Mouse (Mus musculus) mouse embryonic stem cell (cell line): Measurements from ENCODE around the gene Zfp346.
"Not testable (repeated sequence)": the region's sequence is repeated elsewhere in the genome, so short reads cannot be mapped to it uniquely, and the experiment has no call there.

ENCODE experiments used
- in situ Hi-C, 2 experiments: fragments of 300-500 bp; cut with MboI; formaldehyde crosslinking; loops; 1 replicate in 1 of 2; 3 replicates in 1 of 2; pipeline ENCODE4 v1.14.3; 2019 to 2020; ENCODE audit warnings: low sequenced_read_pairs in 2 of 2, low pct_unique_long_range_greater_than_20kb in 1 of 2, mixed read lengths in 1 of 2; ENCODE audit not compliant: unreplicated experiment in 1 of 2

Gene Zfp346

DNA sequence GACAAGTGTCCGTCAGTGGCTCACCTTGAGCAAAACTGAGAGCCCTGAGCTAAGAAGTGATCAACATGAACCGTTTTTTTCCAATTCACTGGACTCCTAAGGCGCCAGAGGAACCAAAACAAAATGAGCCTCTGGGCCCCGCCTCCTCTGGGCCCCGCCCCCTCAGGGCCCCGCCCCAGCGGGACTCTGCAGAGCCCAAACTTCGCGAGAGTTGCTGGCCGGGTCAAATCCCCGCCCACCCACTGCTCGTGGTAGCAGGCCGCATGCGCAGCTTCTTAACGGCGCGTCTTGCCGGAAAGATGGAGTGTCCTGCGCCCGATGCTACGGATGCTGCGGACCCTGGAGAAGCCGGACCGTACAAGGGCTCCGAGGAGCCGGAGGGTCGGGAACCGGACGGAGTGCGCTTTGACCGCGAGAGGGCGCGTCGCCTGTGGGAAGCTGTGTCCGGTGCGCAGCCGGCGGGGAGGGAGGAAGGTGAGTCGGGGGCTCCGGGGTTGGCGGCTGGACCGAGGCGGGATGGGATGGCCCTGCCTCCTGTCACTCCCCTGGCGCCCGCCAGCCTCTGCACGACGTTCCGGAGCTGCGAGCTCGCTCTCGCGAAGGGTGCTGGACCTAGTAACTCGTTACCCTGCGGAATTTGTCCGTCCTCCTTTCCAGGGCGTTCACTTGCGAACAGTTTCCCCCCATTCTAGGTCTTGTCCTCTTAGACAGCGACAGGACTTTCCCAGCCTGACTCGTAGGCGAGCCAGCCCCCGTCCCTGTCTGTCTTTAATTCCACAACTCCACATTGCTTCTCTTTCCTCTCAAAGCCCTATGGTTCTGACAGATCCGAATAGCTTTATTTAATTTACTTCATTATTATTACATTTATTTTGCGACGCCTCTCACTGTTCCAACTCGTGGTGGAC, at the start of gene Zfp346:
TSS of gene Zfp346 (plus strand) at position 267 of the 908 bp plus-strand sequence.
- in situ Hi-C loops = no loop called here

DNA sequence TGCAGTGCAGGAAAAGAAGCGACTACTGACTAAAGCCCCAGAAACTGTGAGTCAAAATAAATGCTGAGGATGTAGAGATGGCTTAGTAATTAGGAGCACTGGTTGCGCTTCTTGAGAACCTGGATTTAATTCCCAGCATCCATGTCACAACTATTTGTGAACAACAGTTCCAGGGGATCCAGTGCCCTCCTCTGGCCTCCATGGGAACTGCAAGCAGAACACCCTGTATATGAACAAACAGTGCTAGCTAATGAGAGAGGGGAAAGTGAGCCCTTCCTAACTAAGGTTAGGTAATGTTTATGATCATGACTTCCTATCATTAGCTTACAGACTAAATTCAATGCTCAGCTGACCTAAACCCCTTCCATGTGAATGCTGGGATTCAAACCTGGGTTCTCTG, 47.1 kb upstream of the Zfp346 start:
- in situ Hi-C loops = no loop called here

DNA sequence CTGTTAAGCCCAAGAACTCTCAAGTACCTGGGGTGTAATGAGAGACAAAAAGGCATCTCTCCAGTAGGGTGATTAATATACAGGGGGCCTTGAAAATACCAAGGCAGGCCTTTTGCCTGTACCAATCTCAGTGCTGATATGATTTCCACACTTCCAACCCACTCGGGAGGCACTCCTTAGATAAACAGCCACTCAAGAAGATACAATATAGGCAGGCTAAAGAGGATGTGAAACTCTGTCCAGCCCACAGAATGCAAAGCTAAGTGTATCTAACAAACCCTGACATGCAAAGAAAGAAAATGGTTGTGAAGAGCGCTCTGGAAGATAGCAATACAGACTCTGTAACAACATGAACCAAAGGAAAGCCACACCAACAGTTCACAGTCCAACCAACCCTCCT, 41.8 kb upstream of the Zfp346 start:
- in situ Hi-C loops = loop anchor here in 1 of 2 experiments (10.0 kb wide), 1 partner anchor 268 kb away; no protein-coding TSS in a partner anchor

DNA sequence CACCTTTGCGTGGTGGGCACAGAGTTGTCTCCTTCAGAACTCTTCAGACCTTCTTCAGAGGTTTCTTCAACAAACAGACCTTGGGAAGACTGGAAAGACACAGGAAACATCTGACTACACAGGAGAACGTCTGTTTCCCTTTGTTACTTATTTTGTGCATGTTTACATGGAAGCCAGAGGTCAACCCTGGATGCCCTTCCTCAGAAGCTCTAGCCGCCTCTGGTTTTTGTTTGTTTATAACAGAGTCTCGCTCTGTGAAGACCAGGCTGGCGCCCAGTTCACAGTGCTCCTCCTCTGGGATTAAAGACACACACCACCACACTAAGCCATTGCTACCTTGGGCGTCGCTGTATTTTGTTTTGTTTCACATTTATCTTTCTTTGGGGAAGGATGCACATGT, 35.4 kb upstream of the Zfp346 start:
- in situ Hi-C loops = loop anchor here in 1 of 2 experiments (10.0 kb wide), 1 partner anchor 275 kb away; no protein-coding TSS in a partner anchor

DNA sequence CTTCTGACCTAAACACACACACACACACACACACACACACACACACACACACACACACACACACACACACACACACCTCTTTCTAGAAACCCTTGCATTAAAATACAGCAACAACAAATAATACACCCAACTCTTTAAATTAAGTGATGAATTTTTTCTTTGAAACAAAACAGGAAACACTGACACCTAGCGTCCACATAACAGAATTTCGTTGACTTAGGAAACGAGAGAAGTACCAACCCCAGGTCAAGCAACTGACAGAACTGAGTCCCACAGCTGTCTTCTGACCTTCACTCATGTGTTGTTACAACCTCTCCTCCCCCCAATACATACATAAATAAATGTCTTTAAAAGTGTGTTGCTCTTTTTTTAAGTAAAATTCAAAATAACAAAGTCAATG, 33.8 kb upstream of the Zfp346 start:
- in situ Hi-C loops = no loop called here

DNA sequence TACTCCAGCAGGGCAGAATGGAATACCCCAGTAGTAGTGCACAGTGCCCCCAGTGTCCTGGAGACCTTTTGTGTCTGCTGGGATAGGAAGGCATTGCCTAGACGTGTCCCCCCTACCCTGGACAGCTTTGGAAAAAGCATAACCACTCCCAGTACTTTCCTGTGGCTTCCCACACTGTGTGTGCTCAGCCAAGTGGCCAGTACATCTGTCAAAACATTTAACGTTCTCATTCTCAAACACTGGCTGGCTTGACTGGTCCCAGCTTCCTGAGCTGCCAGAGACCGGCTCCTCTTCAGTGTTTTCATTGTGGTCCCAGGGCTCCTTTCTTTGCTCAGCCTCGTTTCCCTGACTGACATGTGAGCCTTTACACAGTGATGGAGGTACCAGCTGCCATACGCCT, 29.5 kb upstream of the Zfp346 start:
- in situ Hi-C loops = no loop called here

DNA sequence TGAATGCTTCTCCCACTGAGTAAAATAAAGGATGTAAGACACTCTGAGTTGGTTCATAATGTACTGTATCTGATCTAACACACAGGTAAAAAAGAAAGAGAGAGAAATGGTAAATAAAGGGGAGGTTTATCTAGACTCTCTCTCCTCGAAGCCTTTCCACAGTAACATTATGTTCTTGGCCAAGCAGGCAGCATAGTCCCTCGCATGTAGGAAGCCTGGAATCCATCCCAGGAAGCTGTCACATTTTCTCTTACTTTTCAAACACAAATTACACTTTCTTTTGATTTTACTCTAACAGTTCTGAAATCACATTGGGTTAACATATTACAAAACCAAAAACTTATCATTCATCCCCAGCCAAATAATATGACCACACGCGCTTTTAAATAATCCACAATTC, 12.5 kb upstream of the Zfp346 start:
- in situ Hi-C loops = no loop called here

DNA sequence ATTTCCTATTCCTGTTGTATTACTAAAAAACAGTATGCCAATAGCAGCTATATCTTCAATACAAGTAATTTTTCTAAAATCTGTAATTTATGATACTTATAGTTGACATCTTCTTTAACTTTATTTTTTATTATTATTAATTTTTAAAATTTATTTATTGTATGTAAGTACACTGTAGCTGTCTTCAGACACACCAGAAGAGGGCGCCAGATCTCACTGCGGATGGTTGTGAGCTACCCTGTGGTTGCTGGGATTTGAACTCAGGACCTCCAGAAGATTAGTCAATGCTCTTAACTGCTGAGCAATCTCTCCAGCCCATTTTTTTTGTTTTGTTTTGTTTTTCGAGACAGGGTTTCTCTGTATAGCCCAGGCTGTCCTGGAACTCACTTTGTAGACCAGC, 7.3 kb upstream of the Zfp346 start:
- in situ Hi-C loops = not testable (repeated sequence)

DNA sequence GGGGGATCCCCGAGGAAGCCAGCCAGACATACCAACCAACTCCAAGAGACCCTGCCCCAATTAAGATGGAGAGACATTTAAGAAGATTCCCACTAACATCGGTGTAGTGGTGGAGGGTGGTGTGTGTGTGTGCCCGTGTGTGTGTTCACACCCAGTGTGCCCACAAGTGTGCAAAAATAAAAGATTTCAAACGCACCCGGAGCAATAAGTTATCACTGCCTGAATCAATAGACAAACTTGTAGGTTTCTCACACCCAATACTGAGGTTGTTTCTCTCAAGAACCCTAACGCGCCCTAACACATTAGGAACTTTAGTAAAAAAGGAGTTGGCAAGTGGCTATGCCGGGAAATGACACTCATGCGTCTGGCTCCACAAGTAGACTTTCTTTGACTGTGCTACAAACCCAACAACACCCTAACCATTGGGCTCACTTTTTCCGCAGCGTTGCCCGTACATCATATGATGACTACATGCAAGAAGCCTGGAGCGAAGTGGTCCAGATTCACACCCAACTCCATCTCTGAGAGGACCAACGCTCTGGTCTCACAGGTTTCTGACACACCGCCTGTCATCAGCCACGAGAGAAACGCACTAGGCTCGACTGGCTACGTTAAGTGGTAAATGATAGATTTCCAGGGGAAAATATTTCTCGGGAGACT, 5.9 kb upstream of the Zfp346 start:
- in situ Hi-C loops = no loop called here

DNA sequence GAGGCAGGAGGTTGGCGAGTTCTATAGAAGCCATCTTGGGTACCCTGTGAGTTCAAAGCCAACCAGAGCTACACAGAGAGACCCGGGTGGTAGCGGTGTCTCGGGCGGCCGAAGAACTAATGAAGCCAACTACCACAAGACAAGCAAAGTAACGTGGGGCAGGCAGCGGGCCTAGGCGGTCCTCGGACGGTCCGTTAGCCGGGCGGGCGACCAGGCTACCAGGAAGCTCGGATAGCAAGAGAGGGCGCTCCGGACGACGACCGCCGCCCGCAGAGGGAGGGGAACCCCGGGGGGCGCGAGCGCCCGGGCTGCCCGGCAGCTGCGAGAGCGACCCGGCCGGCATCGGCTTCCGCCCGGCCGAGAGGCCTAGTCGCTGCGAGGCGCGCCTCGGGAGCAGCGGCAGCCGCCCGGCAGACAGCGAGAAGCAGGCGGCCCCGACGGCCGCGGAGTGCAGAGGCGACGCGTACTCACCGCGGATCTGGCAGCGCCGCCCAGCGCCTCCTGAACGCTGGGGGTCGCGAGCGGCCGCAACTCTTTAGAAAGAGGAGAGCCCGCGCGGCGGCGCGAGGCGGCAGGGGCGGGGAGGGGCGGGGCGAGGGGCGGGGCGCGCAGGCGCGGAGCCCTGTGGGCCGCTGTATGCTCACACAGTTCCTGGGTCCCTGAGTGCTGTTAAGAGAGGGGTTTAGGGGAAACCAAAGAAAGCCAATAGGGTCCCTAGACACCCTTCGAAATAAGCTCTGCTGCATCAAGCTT, 5.2 kb upstream of the Zfp346 start, which contains the start of gene Uimc1:
TSS of gene Uimc1 (minus strand) at position 575 of the 753 bp plus-strand sequence.
- in situ Hi-C loops = no loop called here

DNA sequence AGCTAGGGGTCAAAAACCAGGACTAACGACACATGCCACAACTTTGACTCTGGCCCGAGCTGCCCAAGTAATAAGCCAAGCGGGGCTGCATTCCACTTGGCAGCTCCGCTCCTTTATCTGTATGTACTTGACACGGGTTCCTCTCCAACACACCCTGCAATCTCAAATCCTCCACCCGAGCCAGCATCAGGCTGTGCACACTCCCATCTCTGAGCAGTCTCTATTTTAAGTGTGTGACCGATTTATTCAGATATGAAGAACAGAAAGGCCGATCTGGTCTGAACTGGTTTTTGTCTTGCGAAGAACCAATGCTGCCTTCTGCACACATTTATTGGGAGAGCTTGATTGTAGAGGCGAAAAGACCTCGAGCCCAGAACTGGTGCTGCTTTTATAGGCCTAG, 3.5 kb upstream of the Zfp346 start:
- in situ Hi-C loops = no loop called here

DNA sequence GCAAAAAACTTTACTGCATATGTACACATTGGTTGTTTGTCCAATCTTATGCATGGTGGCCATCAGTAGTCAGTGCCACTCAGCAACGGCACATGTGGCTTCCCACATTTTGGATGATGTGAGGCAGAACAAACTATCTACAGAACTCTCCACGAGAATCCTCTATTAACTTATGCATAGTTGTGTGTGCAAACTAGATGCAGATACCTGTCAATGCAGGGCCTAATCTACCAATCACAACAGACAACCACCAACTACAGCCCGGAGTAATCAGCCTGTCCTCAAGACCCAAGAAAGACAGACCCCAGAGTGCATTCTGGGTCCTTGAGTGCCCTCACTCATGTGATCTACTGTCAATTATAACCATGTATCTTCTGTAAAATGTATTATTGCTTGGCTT, 2.7 kb upstream of the Zfp346 start:
- in situ Hi-C loops = no loop called here

DNA sequence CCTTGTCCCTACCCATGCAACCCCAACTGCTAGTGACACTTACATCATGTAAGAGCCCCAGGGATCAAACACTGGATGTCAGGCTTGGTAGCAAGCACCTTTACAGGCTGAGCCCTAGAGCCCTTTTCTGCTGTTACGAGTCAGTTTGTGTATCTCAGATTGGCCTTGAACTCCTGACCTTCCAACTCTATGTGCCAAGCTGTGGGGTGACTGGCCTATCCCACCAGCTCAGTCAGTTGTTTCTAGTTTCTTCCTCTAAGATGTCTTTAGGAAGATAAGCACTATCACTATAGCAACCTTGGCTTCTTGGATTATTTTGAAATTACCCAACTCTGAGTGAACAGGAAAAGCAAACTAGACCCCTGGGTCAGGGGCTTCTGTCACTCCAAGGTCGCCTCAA, 1.8 kb upstream of the Zfp346 start:
- in situ Hi-C loops = no loop called here

DNA sequence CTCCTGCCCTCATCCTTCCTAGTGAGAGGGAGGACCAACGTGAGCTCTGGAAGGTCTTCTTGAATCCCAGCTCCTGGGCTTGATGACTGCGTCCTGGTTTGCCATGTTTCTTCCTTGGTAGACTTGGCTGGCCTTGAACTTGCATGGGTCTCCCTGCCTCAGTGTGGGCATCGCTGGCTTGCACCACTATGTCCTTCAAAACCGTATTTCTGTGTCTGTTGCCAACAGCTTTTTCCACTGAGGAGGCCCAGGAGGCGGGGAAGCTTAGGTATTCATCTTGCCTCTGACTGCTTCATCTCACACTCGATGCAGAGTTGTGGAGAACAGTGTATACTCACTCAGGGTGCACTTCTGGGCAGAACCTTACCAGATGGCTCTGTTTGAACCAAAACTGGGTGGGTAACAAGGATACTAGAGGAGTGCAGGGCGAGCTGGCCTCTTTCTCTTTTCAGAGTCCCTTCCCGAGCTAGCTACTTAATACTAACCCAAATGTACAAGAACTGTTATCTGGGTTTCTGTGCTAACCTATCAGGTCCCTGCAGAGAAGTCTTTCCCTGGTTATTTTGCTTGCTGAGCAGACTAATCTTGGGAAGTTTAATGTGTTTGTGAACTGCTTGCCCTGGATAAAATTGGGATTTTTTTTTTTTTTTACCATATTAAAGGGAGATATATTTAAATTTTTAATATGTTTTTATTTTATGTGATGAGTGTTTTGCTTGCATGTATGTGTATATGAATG, 1.0 kb downstream of the Zfp346 start:
- in situ Hi-C loops = no loop called here

DNA sequence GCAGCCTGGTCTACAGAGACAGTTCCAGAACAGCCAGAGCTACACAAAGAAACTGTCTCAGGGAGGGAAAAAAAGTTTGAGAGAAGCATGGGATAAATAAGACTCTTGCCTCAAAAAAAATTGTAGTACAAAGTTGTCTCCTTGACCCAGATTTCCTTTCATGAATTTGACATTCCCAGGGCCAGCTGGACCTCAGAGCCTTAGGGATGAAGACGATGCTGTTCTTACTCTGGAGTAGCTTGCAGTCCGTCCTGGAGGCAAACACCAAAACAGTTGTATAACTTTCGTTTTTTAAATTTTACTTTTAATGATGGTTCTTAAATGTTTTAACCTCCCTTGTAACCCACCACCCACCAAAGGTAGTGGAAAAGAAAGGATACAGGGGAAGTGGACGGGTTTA, 2.0 kb downstream of the Zfp346 start:
- in situ Hi-C loops = no loop called here

DNA sequence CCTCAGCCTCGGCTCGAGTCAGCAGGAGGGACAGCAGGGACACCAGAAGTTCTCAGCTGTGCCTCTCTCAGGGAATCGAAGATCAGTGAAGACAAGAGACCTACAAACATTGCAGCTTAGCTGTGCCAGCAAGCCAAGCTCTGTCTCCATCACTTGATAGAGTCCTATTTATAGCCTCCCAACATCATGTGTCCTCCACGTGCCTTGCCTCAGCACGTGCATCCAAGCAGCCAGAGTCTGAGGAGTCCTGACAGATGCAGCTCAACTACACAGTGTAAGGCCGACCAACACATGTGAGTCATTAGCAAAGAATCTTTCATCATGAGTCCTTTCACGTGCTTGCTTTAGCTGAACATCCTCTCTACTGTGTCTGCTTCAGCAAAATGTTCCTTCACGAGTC, 2.6 kb downstream of the Zfp346 start:
- in situ Hi-C loops = no loop called here

DNA sequence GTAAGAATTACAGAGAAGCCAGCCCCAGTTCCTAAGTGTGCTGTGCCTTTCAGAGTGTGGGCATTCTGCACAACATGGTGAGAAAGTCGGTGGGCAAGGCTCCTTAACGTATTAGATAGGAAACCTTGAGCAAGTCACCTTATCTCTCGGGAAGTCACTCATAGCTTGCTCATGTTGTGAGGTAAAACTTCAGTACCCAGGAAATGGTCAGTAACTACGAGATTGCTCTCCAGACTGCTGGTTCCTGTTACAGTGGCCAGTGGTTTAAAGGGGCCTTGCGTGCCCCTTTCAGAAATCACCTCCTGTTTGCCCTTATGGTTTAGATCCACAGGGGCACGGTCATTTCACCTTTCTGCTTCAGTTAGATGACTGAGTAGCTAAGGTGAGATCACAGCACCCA, 9.3 kb downstream of the Zfp346 start:
- in situ Hi-C loops = no loop called here

DNA sequence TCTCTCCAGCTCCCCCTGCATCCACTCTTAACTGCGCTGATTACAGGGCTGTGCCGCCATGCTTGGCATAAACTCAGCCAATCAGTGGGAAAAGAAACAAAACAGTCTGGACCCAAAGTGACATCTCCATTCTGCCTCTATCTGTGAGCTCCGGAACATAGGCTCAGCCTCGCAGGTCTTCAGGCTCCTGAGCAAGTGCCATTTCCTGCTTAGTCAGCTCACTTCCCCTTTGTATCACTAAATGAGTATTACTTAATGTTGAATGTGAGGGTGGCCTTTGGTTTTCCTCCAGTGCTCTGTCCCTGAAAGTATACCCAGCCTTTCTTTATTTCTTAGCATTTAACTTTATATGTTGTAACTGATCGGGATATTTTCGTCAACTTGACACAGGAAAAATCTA, 19.8 kb downstream of the Zfp346 start:
- in situ Hi-C loops = no loop called here
